Mouse (Mus musculus): ENCODE measurements around the gene Polg2.

DNA sequence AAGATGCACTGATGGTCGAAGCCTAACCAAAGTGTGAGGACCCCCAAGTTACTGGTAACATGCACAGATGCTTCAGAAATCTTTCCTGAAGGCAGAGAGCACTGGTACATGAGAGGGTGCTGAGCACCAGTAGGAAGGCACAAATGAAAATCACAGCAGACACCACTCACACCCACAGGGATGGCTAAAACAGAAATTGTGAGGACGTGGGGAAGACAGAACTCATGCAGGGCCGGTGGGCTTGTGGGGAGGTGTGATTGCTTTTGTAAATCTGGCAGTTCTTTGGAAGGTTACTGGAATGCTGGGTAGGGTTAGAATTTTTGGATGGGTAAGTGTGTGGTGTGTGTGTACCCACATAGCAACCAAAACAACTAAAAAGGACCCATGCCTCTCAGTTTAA is 37.8 kb upstream of the Polg2 start:
- TF ChIP-seq CTCF (conservative IDR thresholded peaks at IDR 0.05; ENCODE audit: insufficient read depth, insufficient read length, low read depth, low read length) (no peak), POLR2A (IDR thresholded peaks at IDR 0.05; ENCODE audit: low read depth, low read length) (no peak)

Measured in kidney, adult 2 months (tissue).